Mouse (Mus musculus) stomach, embryonic 16.5 days (tissue): ENCODE data around the gene Mex3d. TPM values are rescaled to one million over a fixed set of nuclear protein-coding genes. Genes with fewer than 3 reads are reported as not detected.

Experiments used
- ATAC-seq: fragments of 200-750 bp; cut with Nextera tagmentation; 2 replicates; pipeline ENCODE4 v1.8.0; 2017; ENCODE audit warnings: moderate number of reproducible peaks, moderate TSS enrichment; ENCODE audit not compliant: insufficient read depth, low FRiP score
- H3K27ac ChIP-seq: fragments of 300-500 bp; sonication (generic); 2 replicates; pipeline ENCODE4 v1.5.1; 2014; ENCODE audit warnings: low read length
- H3K27me3 ChIP-seq: fragments of 300-500 bp; sonication (generic); 2 replicates; pipeline ENCODE4 v1.6.1; 2014; ENCODE audit warnings: low read length, control low read depth, mixed read lengths; ENCODE audit not compliant: control insufficient read depth, insufficient read depth
- H3K36me3 ChIP-seq: fragments of 300-500 bp; sonication (generic); 2 replicates; pipeline ENCODE4 v1.6.1; 2014; ENCODE audit warnings: low read length; ENCODE audit not compliant: control insufficient read depth, insufficient read depth
- H3K4me1 ChIP-seq: fragments of 300-500 bp; sonication (generic); 2 replicates; pipeline ENCODE4 v1.6.1; 2014; ENCODE audit warnings: low read length, control low read depth, mixed read lengths; ENCODE audit not compliant: control insufficient read depth, insufficient read depth
- H3K4me2 ChIP-seq: fragments of 300-500 bp; sonication (generic); 2 replicates; pipeline ENCODE4 v1.6.1; 2014; ENCODE audit warnings: low read depth, low read length, mixed read lengths
- H3K4me3 ChIP-seq: fragments of 300-500 bp; sonication (generic); replicated peaks from 2 replicates; pipeline ENCODE4 v1.5.1; 2014; ENCODE audit warnings: mild to moderate bottlenecking, low read length
- H3K9ac ChIP-seq: fragments of 300-500 bp; sonication (generic); 2 replicates; pipeline ENCODE4 v1.6.1; 2014; ENCODE audit warnings: low read length
- H3K9me3 ChIP-seq: fragments of 300-500 bp; sonication (generic); replicated peaks from 2 replicates; pipeline ENCODE4 v1.6.1; 2016; ENCODE audit warnings: low read length, control low read depth; ENCODE audit not compliant: control insufficient read depth
- whole genome bisulfite sequencing: fragments of 180-500 bp; shearing (Covaris S2); extraction: QIAGEN DNeasy Blood & Tissue Kit; methylation state at CpG from one replicate; pipeline ENCODE4 v1.1.7; 2014; 5-methylcytosine and 5-hydroxymethylcytosine counted together
- polyA plus RNA-seq: library from polyadenylated mRNA; unstranded; fragments of >200 nt; fragmentation: Nextera tagmentation; extraction: Ambion mirVana; gene quantifications from 2 replicates; pipeline ENCODE4 v1.2.1, GENCODE M21; 2015

Gene Mex3d
- polyA plus RNA-seq, 1 experiment from 2014 or later, result 4.1 TPM

DNA sequence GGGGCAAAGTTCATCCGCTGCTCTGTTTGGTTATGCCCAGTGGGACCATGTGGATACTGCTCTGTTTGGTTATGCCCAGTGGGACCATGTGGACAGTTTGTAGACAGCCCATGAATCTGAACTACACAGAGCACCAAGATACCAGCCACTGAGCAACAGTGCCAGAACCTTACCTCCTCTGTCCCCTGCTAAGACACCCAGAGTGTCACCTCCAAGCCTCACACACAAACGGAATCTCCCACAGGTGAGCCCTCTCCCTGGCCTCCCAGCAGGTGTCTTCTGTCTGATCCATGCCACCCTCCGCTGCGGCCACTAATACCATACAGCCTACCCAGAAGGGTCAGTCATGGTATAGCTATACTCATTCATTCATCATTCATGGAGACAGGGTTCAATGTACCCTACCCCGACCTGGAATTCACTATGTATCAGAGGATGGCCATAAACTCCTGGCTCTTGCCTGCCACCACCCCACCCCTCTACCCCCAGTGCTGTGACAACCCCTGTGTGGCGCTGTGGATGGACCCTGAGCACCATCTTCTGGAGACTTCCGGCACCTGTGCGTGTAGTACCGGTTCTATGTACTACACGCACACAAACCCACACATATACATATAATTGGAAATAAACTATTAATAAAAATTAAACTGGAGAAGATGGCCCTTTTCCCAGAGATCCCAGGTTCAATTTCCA, 18.2 kb upstream of the Mex3d start:
- Histone ChIP-seq H3K4me3 (peak overlapping the region; percentile 75), H3K27ac (no peak overlapping the region; the same call in 1 of the 2 replicates), H3K4me2 (peak overlapping the region; percentile 89), H3K27me3 (no peaks in the 10 kb centered on the region), H3K9ac (peak overlapping the region; percentile 86), H3K36me3 (peaks cover 31% of the 10 kb centered on the region), H3K9me3 (no peaks in the 10 kb centered on the region), H3K4me1 (peaks cover 23% of the 10 kb centered on the region)
- WGBS, result 50% methylated on average over 10 of the region's 10 CpGs
- ATAC-seq, result no peak

DNA sequence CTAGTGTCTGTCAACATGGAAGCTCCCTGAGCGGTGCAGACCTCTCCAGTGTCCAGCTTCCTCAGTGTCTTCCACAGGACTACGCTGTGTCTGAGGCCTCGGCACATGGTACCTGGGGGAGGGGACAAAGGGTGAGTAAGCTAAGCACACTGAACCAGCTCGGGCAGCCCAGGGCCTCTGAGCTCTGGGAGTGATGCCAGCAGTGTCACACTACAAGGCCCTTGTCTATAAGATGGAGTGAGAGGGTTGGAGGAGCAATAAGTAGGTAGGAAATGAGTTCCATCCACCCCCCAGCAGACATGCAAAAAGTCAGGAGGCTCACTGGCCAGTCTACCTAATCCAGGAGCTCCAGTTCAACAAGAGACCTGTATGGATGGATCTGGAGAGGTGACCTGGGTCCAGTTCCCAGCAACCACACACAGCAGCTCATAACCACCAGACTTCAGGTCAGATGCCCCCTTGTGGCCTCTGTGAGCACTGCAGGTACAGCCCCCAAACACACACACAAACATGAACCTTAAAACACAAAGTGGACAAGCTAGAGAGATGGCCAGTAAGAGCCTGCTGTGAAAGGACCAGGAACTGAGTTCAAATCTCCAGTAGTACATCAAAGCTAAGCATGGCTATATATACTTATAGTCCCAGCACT, 15.7 kb upstream of the Mex3d start:
- peaks cover 29% of the 10 kb centered on the region for H3K4me1 ChIP-seq
- H3K27me3 ChIP-seq, result no peaks in the 10 kb centered on the region
- no peak overlapping the region for H3K9ac ChIP-seq
- 87% methylated on average over 4 of the region's 4 CpGs for WGBS
- H3K9me3 ChIP-seq, result no peaks in the 10 kb centered on the region
- H3K36me3 ChIP-seq, result peaks cover 20% of the 10 kb centered on the region
- no peak overlapping the region for H3K4me3 ChIP-seq
- no peak for ATAC-seq
- H3K4me2 ChIP-seq, result no peak overlapping the region
- no peak overlapping the region for H3K27ac ChIP-seq

GRCm38 (mm10) chr10:80400704-80401161, 13.3 kb upstream of the Mex3d start:
- no peak overlapping the region for H3K4me3 ChIP-seq
- H3K4me2 ChIP-seq, result peak overlapping the region; percentile 58
- no peaks in the 10 kb centered on the region for H3K9me3 ChIP-seq
- H3K4me1 ChIP-seq, result peaks cover 30% of the 10 kb centered on the region
- WGBS, result 65% methylated on average over 4 of the region's 4 CpGs
- H3K27me3 ChIP-seq, result no peaks in the 10 kb centered on the region
- ATAC-seq, result no peak
- peak overlapping the region; percentile 89 for H3K27ac ChIP-seq
- peak overlapping the region; percentile 70 for H3K9ac ChIP-seq
- peaks cover 20% of the 10 kb centered on the region for H3K36me3 ChIP-seq

DNA sequence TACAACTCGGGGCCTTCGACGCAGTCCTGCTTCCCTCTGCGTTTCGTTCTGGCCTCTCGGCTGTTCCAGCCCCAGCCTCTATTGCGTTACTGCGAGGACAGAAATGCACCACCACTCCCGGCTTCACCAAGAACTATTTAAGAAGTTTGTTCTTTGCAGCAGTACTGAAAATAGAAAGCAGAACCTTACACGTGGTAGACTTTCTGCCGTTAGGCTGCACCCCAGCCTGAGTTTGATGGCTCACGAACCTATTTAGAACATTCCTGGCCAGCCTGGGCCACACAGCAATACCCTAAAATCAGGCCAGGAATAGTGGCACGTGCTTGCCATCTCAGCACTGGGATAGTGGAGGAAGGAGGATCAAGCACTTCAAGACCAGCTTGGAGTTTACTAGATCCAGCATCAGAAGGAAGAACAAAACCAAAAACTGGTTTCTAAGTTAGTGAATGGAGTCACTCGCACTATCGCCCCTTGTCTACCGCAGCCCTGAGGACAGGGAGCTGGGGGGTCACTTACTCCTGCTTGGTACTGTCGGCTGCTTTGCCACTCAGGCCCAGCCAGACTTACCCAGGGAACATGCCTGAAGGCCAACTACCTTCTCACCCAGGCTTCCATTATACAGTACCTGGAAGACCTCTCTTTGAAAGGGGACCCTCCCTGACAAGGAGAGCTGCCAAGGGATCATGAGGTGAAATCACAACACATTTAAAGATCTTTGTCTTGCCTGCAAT, 12.7 kb upstream of the Mex3d start:
- Histone ChIP-seq H3K9ac (peak overlapping the region; percentile 70), H3K4me2 (peak overlapping the region; percentile 58), H3K4me3 (peak overlapping the region; percentile 81), H3K36me3 (peaks cover 26% of the 10 kb centered on the region), H3K27ac (peak overlapping the region; percentile 89), H3K4me1 (peaks cover 24% of the 10 kb centered on the region), H3K9me3 (no peaks in the 10 kb centered on the region), H3K27me3 (no peaks in the 10 kb centered on the region)
- 10% methylated on average over 17 of the region's 17 CpGs for WGBS
- ATAC-seq, result no peak

DNA sequence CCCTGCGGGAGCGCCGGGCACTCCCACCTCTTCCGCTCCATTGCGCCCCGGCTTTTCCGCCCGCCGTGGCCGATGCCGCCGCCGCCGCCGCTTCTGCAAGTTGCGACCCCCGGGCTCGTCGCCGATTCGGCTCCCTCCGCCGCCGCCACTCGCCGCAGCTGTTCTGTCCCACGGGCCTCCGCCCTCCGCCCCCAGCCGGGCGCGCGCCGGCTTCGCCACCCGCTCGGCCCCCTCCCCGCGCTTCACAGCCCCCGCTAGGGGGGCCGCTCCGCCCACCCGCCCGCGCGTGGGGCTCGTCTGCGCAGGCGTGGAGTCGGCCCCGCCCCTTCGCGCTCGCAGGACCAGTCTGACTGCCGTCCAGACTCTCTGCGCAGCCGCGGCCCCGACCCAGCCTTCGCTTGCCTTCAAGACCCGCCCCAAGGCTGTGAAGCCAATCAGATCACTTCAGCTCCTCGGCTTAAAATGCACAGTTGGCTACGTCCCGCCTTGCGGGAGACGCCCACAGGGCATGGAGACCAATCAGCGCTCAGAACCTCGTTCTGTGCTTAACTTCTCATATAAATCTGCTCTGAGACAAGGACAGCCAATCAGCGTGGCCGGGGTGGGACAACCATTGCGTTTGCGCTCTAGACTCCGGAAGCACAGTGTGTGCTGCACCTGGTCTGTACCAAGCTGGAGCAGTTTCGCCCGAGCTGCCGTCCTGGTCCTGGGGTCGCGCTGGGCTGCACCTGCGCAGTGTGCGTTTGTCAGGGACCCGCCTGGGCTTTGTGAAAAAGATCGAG, 11.9 kb upstream of the Mex3d start, which contains the start of gene Mbd3:
TSS of gene Mbd3 (minus strand) at position 360 of the 782 bp plus-strand sequence.
- H3K4me3 ChIP-seq, result peak within 1 kb of the TSS; percentile 81
- H3K27ac ChIP-seq, result peak within 1 kb of the TSS; percentile 100
- H3K4me1 ChIP-seq, result peaks cover 20% of the 10 kb centered on the region
- ATAC-seq, result peak; percentile 97
- under 1% methylated on average over 82 of the region's 82 CpGs for WGBS
- H3K9ac ChIP-seq, result peak within 1 kb of the TSS; percentile 94
- peak within 1 kb of the TSS; percentile 95 for H3K4me2 ChIP-seq
- no peaks in the 10 kb centered on the region for H3K9me3 ChIP-seq
- peaks cover 32% of the 10 kb centered on the region for H3K36me3 ChIP-seq
- no peaks in the 10 kb centered on the region for H3K27me3 ChIP-seq

- Histone ChIP-seq H3K36me3 (peaks cover 32% of the 10 kb centered on the region), H3K27ac (peak overlapping the region; percentile 100), H3K27me3 (no peaks in the 10 kb centered on the region), H3K4me1 (peaks cover 20% of the 10 kb centered on the region), H3K9me3 (no peaks in the 10 kb centered on the region), H3K9ac (peak overlapping the region; percentile 94), H3K4me3 (peak overlapping the region; percentile 81), H3K4me2 (peak overlapping the region; percentile 95)
- ATAC-seq, result peak; percentile 87
- WGBS, result under 1% methylated on average over 59 of the region's 59 CpGs
Observed at GRCm38 (mm10) chr10:80398719-80399190, 11.3 kb upstream of the Mex3d start.

DNA sequence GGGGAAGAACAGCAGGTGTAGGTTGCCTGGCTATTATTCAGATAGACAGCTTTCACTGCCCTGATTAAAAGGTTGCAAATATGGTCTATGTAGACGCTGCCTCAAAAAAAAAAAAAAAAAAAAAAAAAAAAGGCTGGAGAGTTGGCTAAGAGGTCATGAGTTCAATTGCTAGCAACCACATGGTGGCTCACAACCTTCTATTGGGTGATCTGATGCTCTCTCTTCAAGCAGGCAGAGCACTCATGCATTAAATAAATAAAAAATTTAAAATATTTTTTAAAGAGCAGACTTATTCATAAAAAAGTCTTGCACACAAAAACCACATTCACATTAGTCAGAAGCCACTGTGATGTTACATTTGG, 10.7 kb upstream of the Mex3d start:
- H3K9me3 ChIP-seq, result no peaks in the 10 kb centered on the region
- ATAC-seq, result no peak
- H3K4me2 ChIP-seq, result peak overlapping the region; percentile 95
- peak overlapping the region; percentile 94 for H3K9ac ChIP-seq
- 0% methylated on average over 1 of the region's 1 CpGs for WGBS
- peaks cover 28% of the 10 kb centered on the region for H3K36me3 ChIP-seq
- peak overlapping the region; percentile 100 for H3K27ac ChIP-seq
- peak overlapping the region; percentile 81 for H3K4me3 ChIP-seq
- H3K27me3 ChIP-seq, result no peaks in the 10 kb centered on the region
- H3K4me1 ChIP-seq, result peaks cover 20% of the 10 kb centered on the region

GRCm38 (mm10) chr10:80397524-80398173, 10.2 kb upstream of the Mex3d start:
- H3K9ac ChIP-seq, result peak overlapping the region; percentile 94
- peak overlapping the region; percentile 95 for H3K4me2 ChIP-seq
- H3K4me1 ChIP-seq, result peaks cover 20% of the 10 kb centered on the region
- H3K9me3 ChIP-seq, result no peaks in the 10 kb centered on the region
- H3K4me3 ChIP-seq, result peak overlapping the region; percentile 81
- H3K27ac ChIP-seq, result peak overlapping the region; percentile 100
- peaks cover 29% of the 10 kb centered on the region for H3K36me3 ChIP-seq
- ATAC-seq, result no peak
- 35% methylated on average over 8 of the region's 8 CpGs for WGBS
- H3K27me3 ChIP-seq, result no peaks in the 10 kb centered on the region
